Mouse (Mus musculus) kidney, adult 10 weeks (tissue): ENCODE measurements around the gene Ccdc96. TPM values are rescaled to one million over a fixed set of nuclear protein-coding genes. Genes with fewer than 3 reads are reported as not detected.

Source experiments
- polyA plus RNA-seq: library from polyadenylated mRNA; stranded (reverse); fragments of 350-450 nt; fragmentation: Illumina TruSeq; extraction: RNeasy Lipid Tissue Mini Kit (QIAGEN cat#74804); gene quantifications from one replicate; pipeline ENCODE4 v1.2.3, GENCODE M21; 2014; ENCODE audit warnings: low read depth, low replicate concordance

The Ccdc96 gene
- polyA plus RNA-seq = 0.65 TPM

DNA sequence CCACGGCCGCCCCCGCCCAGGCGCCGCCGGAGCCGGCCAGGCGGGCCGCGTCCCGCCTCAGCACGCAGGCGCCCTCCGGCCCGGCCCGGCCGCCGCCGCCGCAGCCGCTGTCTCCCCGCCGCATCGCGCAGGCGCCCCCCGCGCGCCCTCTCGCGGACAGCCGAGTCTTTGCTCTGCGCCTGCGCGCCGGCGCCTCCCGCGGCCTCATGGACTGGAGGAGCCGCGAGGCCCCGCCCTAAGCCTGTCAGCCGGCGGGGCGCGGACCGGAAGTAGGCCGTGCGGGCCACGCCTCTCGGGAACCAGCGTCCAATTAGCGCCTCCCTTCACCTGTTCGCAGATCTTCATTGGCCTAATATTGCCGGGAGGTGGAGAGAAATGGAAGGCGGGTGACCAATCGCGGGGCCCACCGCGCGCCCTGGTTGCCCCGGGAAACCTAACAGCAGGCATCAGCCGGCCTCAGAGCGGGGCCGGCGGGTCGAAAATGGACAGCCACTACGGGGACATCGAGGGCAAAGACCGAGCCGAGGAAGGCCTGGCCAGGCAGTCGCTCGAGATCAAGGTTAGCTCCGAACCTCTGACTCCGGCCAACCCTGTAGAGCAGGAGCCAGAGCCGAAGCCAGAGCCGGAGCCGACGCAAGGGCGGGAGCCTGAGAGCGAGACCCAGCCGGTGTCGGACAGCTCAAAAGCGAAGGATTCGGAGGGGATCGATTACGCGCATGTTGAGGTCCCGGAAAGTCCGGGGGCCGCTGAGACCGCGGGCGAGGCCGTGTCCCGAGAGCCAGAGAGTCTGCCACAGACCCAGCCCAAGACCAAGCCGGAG, at the start of gene Ccdc96, which contains the start of gene Tada2b:
Gene Ccdc96, plus strand, starts transcription at position 418 of the 820 bp plus-strand sequence.
Gene Tada2b, minus strand, starts transcription at position 115 of the 820 bp plus-strand sequence.

DNA sequence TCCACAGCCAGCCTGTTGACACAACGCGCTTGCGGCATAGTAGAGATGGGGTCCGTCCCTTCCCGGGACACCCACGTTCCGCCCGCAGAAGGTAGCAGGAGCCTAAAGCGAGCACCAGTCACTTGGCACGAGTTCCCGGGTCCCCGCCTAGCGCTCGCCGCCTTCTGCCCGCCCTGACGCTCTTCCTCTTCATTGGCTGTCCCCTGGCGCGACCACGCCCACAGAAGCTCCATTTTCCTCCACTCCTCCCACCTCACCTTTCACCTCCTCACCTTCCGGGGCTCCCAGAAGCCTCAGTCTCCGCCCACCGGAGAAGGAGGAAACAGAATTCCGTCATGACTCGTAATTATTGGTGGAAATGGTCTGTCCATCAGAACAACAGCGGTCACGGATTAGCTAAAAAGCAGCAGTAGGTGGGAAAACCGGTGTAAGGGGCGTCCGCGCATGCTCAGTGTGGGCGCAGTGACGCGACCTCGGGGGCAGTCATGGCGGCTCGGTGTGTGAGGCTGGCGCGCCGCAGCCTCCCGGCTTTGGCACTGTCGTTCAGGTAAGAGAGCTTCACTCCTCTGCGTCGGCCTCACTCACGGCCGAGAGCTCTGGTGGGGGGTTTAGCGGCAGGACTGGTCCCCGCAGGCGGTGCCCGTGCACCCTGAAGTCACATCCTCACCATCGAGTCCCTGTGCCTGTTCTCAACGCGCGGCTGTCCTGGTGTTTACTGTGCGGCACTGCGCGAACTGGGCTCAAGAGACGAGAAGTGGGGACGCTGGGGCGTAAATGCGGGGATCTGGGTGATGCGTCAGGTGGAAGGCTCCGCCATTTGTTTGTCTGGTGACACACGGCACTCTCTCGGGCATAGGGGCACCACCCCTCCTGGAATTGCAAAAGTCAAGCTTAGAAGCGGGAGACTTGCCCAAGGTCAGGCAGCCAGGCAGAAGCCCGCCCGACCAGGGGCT, 19.4 kb upstream of the Ccdc96 start, which contains the start of gene Grpel1:
Gene Grpel1, plus strand, starts transcription at position 290 of the 953 bp plus-strand sequence.

Other genes with a start within 250 kb of the Ccdc96 start
- not detected for gene Sorcs2, start 86.4 kb upstream of the Ccdc96 start, polyA plus RNA-seq
- 22.4 TPM for gene Grpel1, start 19.6 kb upstream of the Ccdc96 start, polyA plus RNA-seq
- 20.9 TPM for gene Tada2b, start 303 bp upstream of the Ccdc96 start, polyA plus RNA-seq
- gene Tbc1d14, start 108.7 kb downstream of the Ccdc96 start, polyA plus RNA-seq = 34.6 TPM
- gene D5Ertd579e, start 211.4 kb downstream of the Ccdc96 start, polyA plus RNA-seq = 56.2 TPM